Mouse (Mus musculus) kidney, adult 2 months (tissue): ENCODE measurements around the gene Slit3.

Source experiments
- CTCF ChIP-seq: fragments of 200-500 bp; conservative IDR thresholded peaks from 2 replicates; pipeline ENCODE4 v1.5.1; 2011; ENCODE audit warnings: low read depth, mild to moderate bottlenecking, control low read depth, low read length, moderate library complexity, mixed read lengths; ENCODE audit not compliant: insufficient read depth, insufficient read length
- POLR2A ChIP-seq: fragments of 200-500 bp; IDR thresholded peaks from one replicate; pipeline ENCODE4 v1.6.1; 2011; ENCODE audit warnings: low read depth, low read length, control low read depth

DNA sequence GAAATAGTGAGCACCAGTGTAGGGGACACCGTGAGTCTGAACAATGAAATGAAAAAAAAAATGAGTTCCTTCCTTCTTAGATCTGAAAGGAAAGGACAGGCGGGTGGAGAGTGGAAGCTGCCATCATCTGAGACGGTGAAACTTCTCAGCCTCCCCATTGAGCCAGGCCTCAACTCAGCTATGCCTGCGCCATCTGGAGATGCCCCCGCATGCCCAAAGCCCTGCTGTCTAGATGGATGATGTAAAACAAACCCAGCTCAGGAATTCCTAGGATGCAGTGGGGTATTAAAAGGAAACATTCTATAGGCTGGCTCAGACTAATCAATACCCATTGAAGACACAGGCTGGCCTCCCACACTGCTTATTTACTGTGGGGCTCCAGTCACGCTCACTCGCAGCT, 477.7 kb downstream of the Slit3 start:
- TF ChIP-seq CTCF (no peak), POLR2A (no peak)
